Mouse (Mus musculus) kidney, embryonic 14.5 days (tissue): ENCODE results near the gene Gna13. TPM values are rescaled to one million over a fixed set of nuclear protein-coding genes. Genes with fewer than 3 reads are reported as not detected.

Experiments used
- ATAC-seq: fragments of 200-750 bp; cut with Nextera tagmentation; 2 replicates; pipeline ENCODE4 v1.8.0; 2017; ENCODE audit warnings: moderate number of reproducible peaks, mild to moderate bottlenecking, moderate TSS enrichment, moderate library complexity; ENCODE audit not compliant: low FRiP score, low TSS enrichment
- H3K27ac ChIP-seq: fragments of 300-500 bp; sonication (generic); 2 replicates; pipeline ENCODE4 v1.5.1; 2014; ENCODE audit warnings: low read depth, mild to moderate bottlenecking, low read length, moderate library complexity, mixed read lengths
- H3K27me3 ChIP-seq: fragments of 300-500 bp; sonication (generic); 2 replicates; pipeline ENCODE4 v1.6.1; 2014; ENCODE audit warnings: mild to moderate bottlenecking, low read length; ENCODE audit not compliant: control insufficient read depth, insufficient read depth
- H3K36me3 ChIP-seq: fragments of 300-500 bp; sonication (generic); 2 replicates; pipeline ENCODE4 v1.6.1; 2014; ENCODE audit warnings: low read length, mixed read lengths; ENCODE audit not compliant: control insufficient read depth, insufficient read depth
- H3K4me1 ChIP-seq: fragments of 300-500 bp; sonication (generic); 2 replicates; pipeline ENCODE4 v1.6.1; 2014; ENCODE audit warnings: low read length, mixed read lengths; ENCODE audit not compliant: control insufficient read depth, insufficient read depth
- H3K4me2 ChIP-seq: fragments of 300-500 bp; sonication (generic); replicated peaks from 2 replicates; pipeline ENCODE4 v1.6.1; 2014; ENCODE audit warnings: low read depth, mild to moderate bottlenecking, low read length
- H3K4me3 ChIP-seq: fragments of 300-500 bp; sonication (generic); 2 replicates; pipeline ENCODE4 v1.5.1; 2014; ENCODE audit warnings: mild to moderate bottlenecking, low read length
- H3K9ac ChIP-seq: fragments of 300-500 bp; sonication (generic); 2 replicates; pipeline ENCODE4 v1.6.1; 2014; ENCODE audit warnings: low read depth, mild to moderate bottlenecking, low read length, moderate library complexity
- H3K9me3 ChIP-seq: fragments of 300-500 bp; sonication (generic); 2 replicates; pipeline ENCODE4 v1.6.1; 2016; ENCODE audit warnings: low read length; ENCODE audit not compliant: control insufficient read depth
- WGBS: fragments of 180-500 bp; shearing (Covaris S2); extraction: QIAGEN DNeasy Blood & Tissue Kit; methylation state at CpG from one replicate; pipeline ENCODE4 v1.1.7; 2014; 5-methylcytosine and 5-hydroxymethylcytosine counted together
- polyA plus RNA-seq: library from polyadenylated mRNA; unstranded; fragments of >200 nt; fragmentation: Nextera tagmentation; extraction: Ambion mirVana; gene quantifications from 2 replicates; pipeline ENCODE4 v1.2.1, GENCODE M21; 2014

The Gna13 gene
- polyA plus RNA-seq, 1 experiment from 2014 or later: 31.0 TPM

GRCm38 (mm10) chr11:109363191-109364133 lies 831 bp downstream of the Gna13 start:
- peak overlapping the region; percentile 94 for H3K4me3 ChIP-seq
- ATAC-seq: peak; percentile 64
- H3K9ac ChIP-seq: peak overlapping the region; percentile 91
- H3K36me3 ChIP-seq: peaks cover 29% of the 10 kb centered on the region; the same call in 1 of the 2 replicates
- H3K27ac ChIP-seq: peak overlapping the region; percentile 92
- peak overlapping the region; percentile 75 for H3K4me2 ChIP-seq
- no peaks in the 10 kb centered on the region for H3K9me3 ChIP-seq
- no peaks in the 10 kb centered on the region for H3K27me3 ChIP-seq
- 2% methylated on average over 53 of the region's 53 CpGs for WGBS
- peaks cover 33% of the 10 kb centered on the region; the same call in 1 of the 2 replicates for H3K4me1 ChIP-seq

- no peaks in the 10 kb centered on the region for H3K9me3 ChIP-seq
- peaks cover 38% of the 10 kb centered on the region; the same call in 1 of the 2 replicates for H3K4me1 ChIP-seq
- ATAC-seq: no peak
- 63% methylated on average over 2 of the region's 2 CpGs for WGBS
- peak overlapping the region; percentile 44; the same call in 1 of the 2 replicates for H3K9ac ChIP-seq
- H3K4me2 ChIP-seq: peak overlapping the region; percentile 75
- no peak overlapping the region for H3K27ac ChIP-seq
- peaks cover 31% of the 10 kb centered on the region; the same call in 1 of the 2 replicates for H3K36me3 ChIP-seq
- H3K27me3 ChIP-seq: no peaks in the 10 kb centered on the region
- H3K4me3 ChIP-seq: peak overlapping the region; percentile 94
Measured at GRCm38 (mm10) chr11:109364337-109364736, 1.7 kb downstream of the Gna13 start.

- Histone ChIP-seq H3K36me3 (peaks cover 31% of the 10 kb centered on the region; the same call in 1 of the 2 replicates), H3K9me3 (no peaks in the 10 kb centered on the region), H3K4me2 (peak overlapping the region; percentile 75), H3K27ac (no peak overlapping the region), H3K9ac (peak overlapping the region; percentile 44; the same call in 1 of the 2 replicates), H3K4me1 (peaks cover 38% of the 10 kb centered on the region; the same call in 1 of the 2 replicates), H3K4me3 (peak overlapping the region; percentile 94; the same call in 1 of the 2 replicates), H3K27me3 (no peaks in the 10 kb centered on the region)
- no peak for ATAC-seq
- 80% methylated on average over 10 of the region's 10 CpGs for WGBS
Measured at GRCm38 (mm10) chr11:109364881-109365280, 2.2 kb downstream of the Gna13 start.

- no peaks in the 10 kb centered on the region for H3K9me3 ChIP-seq
- no peak overlapping the region for H3K4me3 ChIP-seq
- H3K27me3 ChIP-seq: no peaks in the 10 kb centered on the region
- no peak overlapping the region for H3K4me2 ChIP-seq
- peaks cover 38% of the 10 kb centered on the region; the same call in 1 of the 2 replicates for H3K4me1 ChIP-seq
- H3K27ac ChIP-seq: no peak overlapping the region
- 96% methylated on average over 5 of the region's 5 CpGs for WGBS
- no peak overlapping the region for H3K9ac ChIP-seq
- no peak for ATAC-seq
- H3K36me3 ChIP-seq: peaks cover 31% of the 10 kb centered on the region; the same call in 1 of the 2 replicates
Measured at GRCm38 (mm10) chr11:109365818-109366217, 3.2 kb downstream of the Gna13 start.

GRCm38 (mm10) chr11:109366802-109367579 lies 4.4 kb downstream of the Gna13 start:
- H3K9me3 ChIP-seq: no peaks in the 10 kb centered on the region
- no peaks in the 10 kb centered on the region for H3K27me3 ChIP-seq
- no peak overlapping the region for H3K4me2 ChIP-seq
- H3K4me1 ChIP-seq: peaks cover 34% of the 10 kb centered on the region; the same call in 1 of the 2 replicates
- peaks cover 31% of the 10 kb centered on the region; the same call in 1 of the 2 replicates for H3K36me3 ChIP-seq
- H3K27ac ChIP-seq: no peak overlapping the region
- 72% methylated on average over 15 of the region's 15 CpGs for WGBS
- no peak overlapping the region for H3K9ac ChIP-seq
- H3K4me3 ChIP-seq: no peak overlapping the region
- ATAC-seq: no peak

- 87% methylated on average over 3 of the region's 3 CpGs for WGBS
- no peak overlapping the region for H3K27ac ChIP-seq
- H3K9ac ChIP-seq: no peak overlapping the region
- no peaks in the 10 kb centered on the region for H3K27me3 ChIP-seq
- H3K4me1 ChIP-seq: peaks cover 34% of the 10 kb centered on the region; the same call in 1 of the 2 replicates
- H3K36me3 ChIP-seq: peaks cover 31% of the 10 kb centered on the region; the same call in 1 of the 2 replicates
- H3K4me2 ChIP-seq: no peak overlapping the region
- H3K4me3 ChIP-seq: no peak overlapping the region
- H3K9me3 ChIP-seq: no peaks in the 10 kb centered on the region
- ATAC-seq: 0 out of 2 replicates have a peak, but pooled peaks have one; percentile 32
Measured at GRCm38 (mm10) chr11:109369026-109369637, 6.5 kb downstream of the Gna13 start.

GRCm38 (mm10) chr11:109375412-109375811 lies 12.8 kb downstream of the Gna13 start:
- H3K4me3 ChIP-seq: no peak overlapping the region
- ATAC-seq: no peak
- peaks cover 19% of the 10 kb centered on the region for H3K4me1 ChIP-seq
- no peaks in the 10 kb centered on the region for H3K9me3 ChIP-seq
- no peaks in the 10 kb centered on the region for H3K27me3 ChIP-seq
- H3K27ac ChIP-seq: no peak overlapping the region
- 78% methylated on average over 7 of the region's 7 CpGs for WGBS
- H3K9ac ChIP-seq: no peak overlapping the region
- no peaks in the 10 kb centered on the region for H3K36me3 ChIP-seq
- no peak overlapping the region for H3K4me2 ChIP-seq

- Histone ChIP-seq H3K9me3 (no peaks in the 10 kb centered on the region), H3K4me3 (no peak overlapping the region), H3K9ac (no peak overlapping the region), H3K27ac (no peak overlapping the region), H3K36me3 (no peaks in the 10 kb centered on the region), H3K4me1 (peaks cover 19% of the 10 kb centered on the region), H3K4me2 (no peak overlapping the region), H3K27me3 (no peaks in the 10 kb centered on the region)
- ATAC-seq: no peak
- 63% methylated on average over 7 of the region's 7 CpGs for WGBS
Measured at GRCm38 (mm10) chr11:109376484-109377143, 14.0 kb downstream of the Gna13 start.
